Mouse (Mus musculus) forebrain, embryonic 14.5 days (tissue): ENCODE measurements at regions not wholly inside any gene's neighbourhood (a gene's known extent, or its start where the extent isn't known, plus 50 kb on each side); places are given as distances from the start of the nearest gene placed in this dataset.

ENCODE experiments used
- ATAC-seq: fragments of 200-750 bp; cut with Nextera tagmentation; 2 replicates; pipeline ENCODE4 v1.8.0; 2017; ENCODE audit warnings: mild to moderate bottlenecking, moderate library complexity
- DNase-seq: peaks from one replicate; pipeline ENCODE4 v3.0.0-alpha.2; 2015; ENCODE audit warnings: low spot score
- H3K27ac ChIP-seq: fragments of 300-500 bp; sonication (generic); 2 replicates; pipeline ENCODE4 v1.5.1; 2014; ENCODE audit warnings: low read depth, mild to moderate bottlenecking, control low read depth, low read length, moderate library complexity
- H3K27me3 ChIP-seq: fragments of 300-500 bp; sonication (generic); replicated peaks from 2 replicates; pipeline ENCODE4 v1.6.1; 2014; ENCODE audit warnings: low read length, control low read depth, mixed read lengths; ENCODE audit not compliant: control insufficient read depth, insufficient read depth
- H3K36me3 ChIP-seq: fragments of 300-500 bp; sonication (generic); 2 replicates; pipeline ENCODE4 v1.6.1; 2014; ENCODE audit warnings: low read length, control low read depth; ENCODE audit not compliant: control insufficient read depth, insufficient read depth
- H3K4me1 ChIP-seq: fragments of 300-500 bp; sonication (generic); 2 replicates; pipeline ENCODE4 v1.6.1; 2014; ENCODE audit warnings: antibody characterized with exemption, low read length, control low read depth; ENCODE audit not compliant: control insufficient read depth, insufficient read depth
- H3K4me2 ChIP-seq: fragments of 300-500 bp; sonication (generic); 2 replicates; pipeline ENCODE4 v1.6.1; 2014; ENCODE audit warnings: mild to moderate bottlenecking, control low read depth, low read length
- H3K4me3 ChIP-seq: fragments of 300-500 bp; sonication (generic); 2 replicates; pipeline ENCODE4 v1.5.1; 2014; ENCODE audit warnings: low read depth, low read length, control low read depth
- H3K9ac ChIP-seq: fragments of 300-500 bp; sonication (generic); 2 replicates; pipeline ENCODE4 v1.6.1; 2014; ENCODE audit warnings: mild to moderate bottlenecking, low read length, control low read depth, moderate library complexity
- H3K9me3 ChIP-seq: fragments of 300-500 bp; sonication (generic); replicated peaks from 2 replicates; pipeline ENCODE4 v1.6.1; 2016; ENCODE audit warnings: low read length, control low read depth, mixed read lengths; ENCODE audit not compliant: control insufficient read depth
- WGBS: fragments of 180-500 bp; shearing (Covaris S2); extraction: QIAGEN DNeasy Blood & Tissue Kit; methylation state at CpG from one replicate; pipeline ENCODE4 v1.1.7; 2014; 5-methylcytosine and 5-hydroxymethylcytosine counted together

DNA sequence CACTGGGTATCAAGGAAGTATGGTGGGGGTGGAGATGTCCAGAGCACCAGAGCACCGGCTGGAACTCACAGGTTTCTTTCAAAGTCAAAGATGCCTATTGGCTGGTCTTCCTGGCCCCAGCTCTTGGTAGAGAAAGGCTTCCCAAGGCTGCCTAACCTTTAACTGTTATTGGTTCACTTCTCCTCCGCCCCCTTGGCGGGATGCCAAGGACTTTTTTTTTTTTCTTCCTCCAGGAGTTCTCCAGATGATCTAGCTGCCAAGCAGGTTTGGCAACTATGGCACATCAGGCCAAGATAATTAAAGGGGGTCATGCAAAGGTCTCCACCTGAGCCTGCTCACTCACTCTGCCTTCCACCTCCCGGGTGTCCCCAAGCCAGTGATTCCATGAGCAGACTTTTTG, 67.5 kb downstream of the Sc5d start:
- Histone ChIP-seq H3K4me2 (no peak overlapping the region), H3K27me3 (no peaks in the 10 kb centered on the region), H3K27ac (no peak overlapping the region), H3K9ac (no peak overlapping the region), H3K4me1 (no peaks in the 10 kb centered on the region), H3K9me3 (no peaks in the 10 kb centered on the region), H3K36me3 (no peaks in the 10 kb centered on the region), H3K4me3 (no peak overlapping the region)
- no peak for ATAC-seq
- DNase-seq = no peak
- 56% methylated on average over 4 of the region's 4 CpGs for WGBS

- H3K27me3 ChIP-seq = no peaks in the 10 kb centered on the region
- H3K9me3 ChIP-seq = no peaks in the 10 kb centered on the region
- no peak overlapping the region for H3K4me2 ChIP-seq
- H3K36me3 ChIP-seq = no peaks in the 10 kb centered on the region
- no peak overlapping the region for H3K27ac ChIP-seq
- ATAC-seq (no peak), DNase-seq (no peak)
- H3K4me1 ChIP-seq = no peaks in the 10 kb centered on the region
- no peak overlapping the region for H3K4me3 ChIP-seq
- H3K9ac ChIP-seq = no peak overlapping the region
- 86% methylated on average over 6 of the region's 6 CpGs for WGBS
Measured at GRCm38 (mm10) chr9:42196110-42196509, 67.9 kb downstream of the Sc5d start.

- Histone ChIP-seq H3K9me3 (no peaks in the 10 kb centered on the region), H3K36me3 (no peaks in the 10 kb centered on the region), H3K4me3 (no peak overlapping the region), H3K9ac (no peak overlapping the region), H3K27ac (no peak overlapping the region), H3K4me2 (no peak overlapping the region), H3K4me1 (no peaks in the 10 kb centered on the region), H3K27me3 (no peaks in the 10 kb centered on the region)
- 84% methylated on average over 8 of the region's 8 CpGs for WGBS
- no peak for ATAC-seq
- DNase-seq = no peak
Measured at GRCm38 (mm10) chr9:42195651-42196050, 68.4 kb downstream of the Sc5d start.

- H3K36me3 ChIP-seq = no peaks in the 10 kb centered on the region
- H3K9me3 ChIP-seq = no peaks in the 10 kb centered on the region
- no peaks in the 10 kb centered on the region for H3K4me1 ChIP-seq
- DNase-seq = no peak
- H3K4me3 ChIP-seq = no peak overlapping the region
- H3K4me2 ChIP-seq = no peak overlapping the region
- no peaks in the 10 kb centered on the region for H3K27me3 ChIP-seq
- WGBS = 90% methylated on average over 6 of the region's 6 CpGs
- H3K27ac ChIP-seq = no peak overlapping the region
- no peak for ATAC-seq
- H3K9ac ChIP-seq = no peak overlapping the region
Measured at GRCm38 (mm10) chr9:42194939-42195338, 69.1 kb downstream of the Sc5d start.

DNA sequence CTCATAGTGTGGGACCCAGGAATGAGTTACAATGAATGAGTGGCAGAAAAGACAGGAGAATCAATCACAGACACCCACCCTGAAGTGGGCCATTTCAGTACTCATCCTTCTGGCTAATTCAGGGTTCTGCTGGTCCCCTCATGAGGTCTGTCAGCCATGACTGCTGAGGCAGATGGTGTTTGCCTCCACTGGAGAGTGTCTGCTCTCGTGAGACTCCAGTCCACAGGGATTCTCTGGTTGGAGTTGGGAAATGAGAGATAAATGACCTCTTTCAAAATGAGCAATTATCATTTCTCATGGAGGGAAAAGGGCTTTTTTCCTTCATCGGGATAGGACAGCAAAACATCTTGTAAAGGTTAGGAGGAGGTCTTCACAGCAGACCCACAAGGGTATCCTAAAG, 69.9 kb downstream of the Sc5d start:
- DNase-seq = no peak

GRCm38 (mm10) chr9:42192967-42193733, 69.1 kb upstream of the Sorl1 start:
- no peak for DNase-seq
- 78% methylated on average over 12 of the region's 12 CpGs for WGBS
- Histone ChIP-seq H3K36me3 (no peaks in the 10 kb centered on the region), H3K9ac (no peak overlapping the region), H3K4me3 (no peak overlapping the region), H3K4me1 (0 out of 2 replicates have a peak, but pooled peaks cover under 1% of the 10 kb centered on the region), H3K4me2 (no peak overlapping the region), H3K27me3 (no peaks in the 10 kb centered on the region), H3K9me3 (no peaks in the 10 kb centered on the region), H3K27ac (no peak overlapping the region)
- ATAC-seq = no peak

More for the DNA sequence above, 69.9 kb downstream of the Sc5d start:
- no peaks in the 10 kb centered on the region for H3K4me1 ChIP-seq
- H3K4me3 ChIP-seq = no peak overlapping the region
- no peaks in the 10 kb centered on the region for H3K36me3 ChIP-seq
- H3K9me3 ChIP-seq = no peaks in the 10 kb centered on the region
- 84% methylated on average over 2 of the region's 2 CpGs for WGBS
- no peak overlapping the region for H3K9ac ChIP-seq
- H3K27ac ChIP-seq = no peak overlapping the region
- ATAC-seq = no peak
- no peaks in the 10 kb centered on the region for H3K27me3 ChIP-seq
- no peak overlapping the region for H3K4me2 ChIP-seq

GRCm38 (mm10) chr9:42187371-42188228, 63.5 kb upstream of the Sorl1 start:
- DNase-seq = peak; percentile 88
- no peak overlapping the region for H3K4me3 ChIP-seq
- H3K27me3 ChIP-seq = no peaks in the 10 kb centered on the region
- peak overlapping the region; percentile 75 for H3K27ac ChIP-seq
- peak; percentile 71 for ATAC-seq
- peaks cover 37% of the 10 kb centered on the region for H3K4me1 ChIP-seq
- H3K36me3 ChIP-seq = no peaks in the 10 kb centered on the region
- 57% methylated on average over 6 of the region's 6 CpGs for WGBS
- no peak overlapping the region for H3K4me2 ChIP-seq
- no peak overlapping the region for H3K9ac ChIP-seq
- no peaks in the 10 kb centered on the region for H3K9me3 ChIP-seq

DNA sequence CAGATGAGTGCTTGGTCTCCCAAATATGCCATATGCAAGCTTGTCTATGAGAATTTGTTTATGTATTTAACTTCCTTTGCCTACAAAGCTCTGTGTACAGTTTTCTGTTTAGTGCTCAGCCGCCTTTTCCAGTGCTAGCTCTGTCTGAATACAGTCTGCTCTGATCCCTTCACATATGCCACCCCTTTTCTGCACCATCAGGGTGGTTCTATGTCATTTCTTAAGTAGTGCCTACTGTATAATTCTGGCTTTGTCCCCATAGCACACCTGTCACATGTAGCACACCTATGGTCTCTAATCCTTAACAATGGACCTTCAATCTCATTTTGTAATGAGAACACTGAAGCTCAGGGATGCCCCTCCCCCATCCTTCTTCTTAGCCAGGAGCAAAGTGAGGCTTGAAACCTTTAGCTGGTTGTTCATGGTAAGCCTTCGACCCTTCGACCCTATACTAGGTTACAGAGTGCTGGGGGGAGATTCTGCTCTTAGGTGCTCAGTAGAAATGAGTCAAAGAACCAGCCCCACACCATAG, 60.1 kb upstream of the Sorl1 start:
- WGBS = 39% methylated on average over 3 of the region's 3 CpGs
- no peaks in the 10 kb centered on the region for H3K36me3 ChIP-seq
- DNase-seq (peak; percentile 46), ATAC-seq (no peak)
- H3K27me3 ChIP-seq = no peaks in the 10 kb centered on the region
- H3K27ac ChIP-seq = peak overlapping the region; percentile 79
- H3K9me3 ChIP-seq = no peaks in the 10 kb centered on the region
- H3K9ac ChIP-seq = no peak overlapping the region
- no peak overlapping the region; the same call in 1 of the 2 replicates for H3K4me2 ChIP-seq
- no peak overlapping the region for H3K4me3 ChIP-seq
- peaks cover 40% of the 10 kb centered on the region for H3K4me1 ChIP-seq
